Mouse (Mus musculus): ENCODE data around the gene 9530003J23Rik.
"Not testable (repeated sequence)": the region's sequence is repeated elsewhere in the genome, so short reads cannot be mapped to it uniquely, and the experiment has no call there.

The 9530003J23Rik gene

GRCm38 (mm10) chr10:117225094-117225493, 13.4 kb downstream of the 9530003J23Rik start:
- DNase-seq (ENCODE audit: low spot score), result no peak

DNA sequence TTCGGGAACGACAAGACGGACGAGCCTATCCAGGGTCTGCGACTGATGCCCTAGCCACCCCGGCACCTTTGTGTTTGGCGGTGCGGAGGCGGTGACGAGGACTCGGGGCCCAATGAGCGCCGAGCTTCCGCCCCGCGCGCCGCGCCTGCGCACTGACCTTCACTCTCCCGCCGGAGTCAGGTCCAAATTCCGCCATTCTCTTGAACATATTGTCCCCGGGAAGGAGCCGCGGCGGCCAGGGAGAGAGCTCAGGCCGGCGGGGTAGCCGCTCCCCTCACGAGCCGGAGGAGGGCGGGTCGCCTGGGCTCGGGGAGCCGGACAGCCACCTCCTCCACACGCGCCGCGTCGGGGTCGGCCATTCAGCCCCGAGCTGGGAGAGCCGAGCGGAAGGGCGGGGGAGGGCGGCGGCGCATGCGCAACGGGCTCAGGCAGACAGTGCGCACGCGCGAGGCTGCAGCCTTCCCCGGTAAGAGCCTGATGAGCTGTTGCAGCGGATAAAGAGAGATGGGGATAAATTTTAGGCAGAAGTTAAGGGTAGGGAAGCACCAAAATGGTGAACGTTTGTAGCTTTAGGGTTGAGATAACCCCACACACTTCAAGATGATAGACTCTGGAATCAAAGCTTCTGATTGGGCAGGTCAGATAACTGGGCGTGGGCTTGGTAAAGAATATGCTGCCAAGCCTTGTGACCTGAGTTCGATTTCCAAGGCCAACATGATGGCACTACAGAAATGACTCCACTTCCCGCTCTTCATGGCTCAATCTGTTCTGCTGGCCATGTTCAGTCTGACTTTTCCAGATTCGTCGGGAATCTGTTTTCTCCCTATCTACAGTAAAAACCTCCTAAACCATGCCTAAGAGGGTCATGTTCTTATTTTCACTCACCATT, 14.2 kb downstream of the 9530003J23Rik start, which contains the start of gene Yeats4:
TSS of gene Yeats4 (minus strand) at position 406 of the 889 bp plus-strand sequence.
- DNase-seq (ENCODE audit: low spot score), result peak; percentile 95

GRCm38 (mm10) chr10:117223758-117224101, 14.8 kb downstream of the 9530003J23Rik start:
- no peak for DNase-seq (ENCODE audit: low spot score)

DNA sequence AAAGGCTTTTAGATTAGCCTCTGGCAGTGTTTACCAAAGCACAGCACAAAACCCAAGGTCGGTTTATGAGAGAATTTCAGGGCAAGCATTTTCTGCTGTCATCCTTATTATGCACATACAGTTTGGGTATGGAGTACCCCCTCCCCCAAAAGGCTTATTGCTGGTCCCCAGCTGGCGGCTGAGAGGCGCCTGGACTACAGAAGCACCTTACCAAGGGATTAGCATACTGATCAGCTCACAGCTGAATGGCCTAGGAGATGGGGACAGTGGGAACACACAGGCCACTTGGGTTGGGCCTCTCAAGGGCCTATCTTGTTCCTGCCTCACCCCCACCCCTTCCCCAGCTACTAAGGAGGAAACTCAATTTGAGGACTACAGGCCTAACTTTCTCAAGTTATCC, 15.7 kb downstream of the 9530003J23Rik start:
- DNase-seq (ENCODE audit: low spot score), result no peak

DNA sequence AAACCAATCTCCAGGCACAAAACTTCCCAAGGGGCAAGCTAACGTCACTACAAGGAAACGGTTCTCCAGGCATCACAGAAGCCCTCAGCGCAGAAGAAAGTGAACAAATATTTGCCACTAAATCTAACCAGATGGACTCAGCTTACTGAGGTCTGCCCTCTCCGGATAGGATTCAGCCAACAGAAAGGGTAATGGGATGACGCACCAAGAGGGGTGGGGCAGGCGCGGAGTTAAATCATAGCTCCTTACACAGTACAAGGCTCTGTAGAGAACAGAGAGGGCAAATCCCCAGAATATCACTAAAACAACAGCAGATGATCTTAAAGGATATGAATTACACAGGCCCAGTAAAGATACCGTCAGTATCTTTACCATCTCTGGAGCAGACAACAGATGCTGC, 20.2 kb downstream of the 9530003J23Rik start:
- DNase-seq (ENCODE audit: low spot score), result no peak

GRCm38 (mm10) chr10:117217246-117217840, 21.2 kb downstream of the 9530003J23Rik start:
- DNase-seq (ENCODE audit: low spot score), result no peak

DNA sequence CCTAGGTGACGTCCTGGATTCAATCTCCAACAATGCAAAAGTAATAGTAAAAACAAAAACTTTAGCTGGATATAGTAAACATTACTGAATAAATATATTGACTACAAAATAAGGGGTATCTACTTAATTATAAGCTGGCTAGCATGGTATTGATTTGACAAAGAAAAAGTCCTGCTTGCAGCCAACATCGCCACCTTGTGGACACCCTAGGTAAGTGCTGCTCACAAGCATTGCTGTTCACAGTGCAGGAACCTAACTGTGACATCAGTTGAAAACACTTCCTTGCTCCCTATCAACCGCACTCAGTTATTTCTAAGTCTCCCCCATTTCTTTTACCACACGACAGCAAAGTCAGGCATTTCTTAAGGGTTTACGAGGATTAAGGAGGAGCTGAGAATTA, 21.7 kb downstream of the 9530003J23Rik start:
- no peak for DNase-seq (ENCODE audit: low spot score)

- no peak for DNase-seq (ENCODE audit: low spot score)
Observed at GRCm38 (mm10) chr10:117216132-117216495, 22.4 kb downstream of the 9530003J23Rik start.

DNA sequence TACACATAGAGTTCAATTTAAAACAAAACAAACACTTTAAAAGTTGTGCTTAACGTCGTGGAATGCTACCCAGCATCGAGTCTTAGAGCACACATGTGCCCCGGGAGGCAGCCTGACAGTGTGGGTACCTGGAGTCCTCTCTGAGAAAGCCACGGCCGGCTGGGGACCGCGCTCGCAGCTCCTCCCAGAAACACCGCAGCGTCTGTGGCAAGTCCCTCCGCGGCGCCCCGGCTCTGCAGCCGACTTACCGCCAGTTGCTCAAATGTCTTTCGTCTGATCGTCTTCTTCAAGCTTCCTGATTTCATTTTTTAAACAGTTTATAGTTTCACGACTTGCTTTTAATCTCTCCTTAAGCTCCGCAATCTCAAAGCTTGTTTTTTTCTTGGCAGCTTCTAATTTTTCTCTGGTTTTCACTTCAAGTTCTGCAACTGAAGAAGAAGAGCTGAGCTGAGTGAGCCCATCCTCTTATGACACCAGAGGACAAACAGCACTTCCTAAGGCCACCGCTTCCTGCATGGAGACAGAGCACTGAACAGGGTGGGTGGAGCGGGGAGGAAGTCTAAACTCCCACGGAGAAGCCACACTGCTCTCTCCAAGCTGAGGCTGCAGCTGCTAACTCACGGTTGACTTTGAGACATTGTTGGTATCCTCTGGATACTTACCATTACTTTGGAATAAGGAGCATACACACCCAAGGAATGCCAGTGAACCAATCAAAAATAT, 22.9 kb downstream of the 9530003J23Rik start:
- DNase-seq (ENCODE audit: low spot score), result no peak

DNA sequence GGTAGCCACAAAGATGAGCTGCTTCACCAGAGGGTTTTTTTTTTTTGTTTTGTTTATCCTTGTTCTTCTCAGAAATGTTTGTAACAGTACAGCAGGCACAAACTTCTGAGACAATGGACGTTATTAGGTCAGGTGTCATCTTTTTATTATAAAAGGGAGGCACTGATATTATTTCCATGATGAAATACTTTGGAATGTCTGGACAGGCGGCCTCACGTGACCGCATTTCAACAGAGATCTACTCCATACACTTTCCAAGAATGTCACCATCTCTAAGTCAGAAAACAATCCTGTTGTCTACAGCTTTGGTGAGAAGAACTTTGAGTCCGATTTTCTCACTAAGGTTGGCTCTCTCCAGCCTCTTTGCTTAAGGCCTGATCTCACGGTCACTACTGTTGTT, 27.5 kb downstream of the 9530003J23Rik start:
- no peak for DNase-seq (ENCODE audit: low spot score)

GRCm38 (mm10) chr10:117209469-117209938, 29.0 kb downstream of the 9530003J23Rik start:
- no peak for DNase-seq (ENCODE audit: low spot score)

DNA sequence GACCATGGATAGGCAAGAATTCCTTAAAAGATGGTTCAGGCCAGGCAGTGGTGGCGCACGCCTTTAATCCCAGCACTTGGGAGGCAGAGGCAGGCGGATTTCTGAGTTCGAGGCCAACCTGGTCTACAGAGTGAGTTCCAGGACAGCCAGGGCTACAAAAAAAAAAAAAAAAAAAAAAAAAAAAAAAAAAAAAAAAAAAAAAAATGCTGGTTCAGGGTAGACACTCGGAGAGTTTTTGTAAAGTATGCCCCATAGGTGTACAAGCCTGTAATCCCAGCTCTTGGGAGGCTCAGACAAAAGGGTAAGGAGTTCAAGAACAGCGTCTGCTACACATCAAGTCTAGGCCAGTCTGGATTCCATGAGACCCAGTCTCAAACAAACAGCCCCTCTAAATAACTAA, 29.7 kb downstream of the 9530003J23Rik start:
- not testable (repeated sequence) for DNase-seq (ENCODE audit: low spot score)

- DNase-seq (ENCODE audit: low spot score), result no peak
Observed at GRCm38 (mm10) chr10:117208221-117208620, 30.3 kb downstream of the 9530003J23Rik start.

DNA sequence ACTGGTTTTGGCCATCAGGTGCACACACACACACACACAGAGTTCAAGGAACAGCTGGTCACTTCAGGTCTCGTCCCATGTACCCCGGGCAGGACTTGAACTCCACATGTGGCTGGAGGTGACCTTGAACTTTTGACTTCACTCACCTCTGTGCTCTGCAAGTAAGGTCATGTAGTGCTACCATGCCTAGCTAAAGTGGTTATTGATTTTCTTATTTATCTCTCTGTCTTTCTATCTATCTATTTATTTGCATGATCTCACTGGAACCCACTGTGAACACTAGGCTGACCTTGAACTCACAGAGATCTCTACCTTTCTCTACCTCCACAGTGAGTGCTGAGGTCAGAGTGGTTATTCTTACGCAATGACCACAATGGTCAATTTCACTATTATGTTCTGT, 32.4 kb downstream of the 9530003J23Rik start:
- no peak for DNase-seq (ENCODE audit: low spot score)

DNA sequence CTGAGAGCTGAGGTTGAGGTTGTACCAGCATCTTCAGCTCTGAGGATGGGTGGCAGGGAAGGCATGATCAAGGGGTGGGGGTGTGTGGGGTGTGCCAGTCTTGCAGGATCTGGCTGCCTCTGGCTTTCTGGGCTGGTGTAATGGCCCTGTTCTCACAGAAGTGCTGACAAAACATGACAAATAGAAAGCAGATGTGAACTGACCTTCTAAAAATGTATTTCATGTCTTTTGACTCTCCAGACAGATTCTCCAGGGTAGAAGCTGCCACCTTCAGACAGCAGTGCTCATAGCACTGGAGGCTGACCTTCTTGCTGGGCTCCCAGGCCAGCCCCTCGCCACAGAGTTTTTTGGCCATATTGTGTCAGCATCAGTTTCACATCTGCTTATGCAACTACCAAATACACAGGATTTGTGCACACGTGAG, 34.9 kb downstream of the 9530003J23Rik start:
- no peak for DNase-seq (ENCODE audit: low spot score)

DNA sequence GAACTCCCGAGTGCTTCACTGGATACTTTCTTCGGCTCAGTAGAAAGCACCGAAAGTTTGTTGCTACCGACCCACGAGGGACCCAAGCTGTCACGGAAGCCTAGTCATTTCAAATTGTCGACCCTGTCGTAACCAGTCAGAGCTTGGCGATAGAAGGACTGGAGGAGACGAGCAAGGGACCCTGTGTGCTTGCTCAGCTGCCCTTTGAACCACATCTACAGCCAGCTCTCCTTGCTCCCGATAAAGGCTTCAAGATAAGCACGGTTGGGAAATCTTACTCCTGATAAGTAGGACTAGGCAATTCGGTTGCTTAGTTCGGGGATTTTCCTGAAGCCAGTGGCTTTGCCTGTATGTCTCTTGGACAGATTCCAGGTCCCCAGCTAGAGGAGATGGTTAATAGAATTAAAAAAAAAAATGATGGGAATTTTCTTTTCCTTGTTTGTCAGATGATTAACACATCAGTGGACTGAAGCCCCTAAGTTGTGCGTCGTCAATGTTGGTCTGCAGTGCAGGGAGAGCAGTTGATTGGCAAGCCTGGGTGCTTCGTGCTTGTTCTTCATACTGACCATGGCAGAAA, 35.4 kb downstream of the 9530003J23Rik start:
- DNase-seq (ENCODE audit: low spot score), result no peak

DNA sequence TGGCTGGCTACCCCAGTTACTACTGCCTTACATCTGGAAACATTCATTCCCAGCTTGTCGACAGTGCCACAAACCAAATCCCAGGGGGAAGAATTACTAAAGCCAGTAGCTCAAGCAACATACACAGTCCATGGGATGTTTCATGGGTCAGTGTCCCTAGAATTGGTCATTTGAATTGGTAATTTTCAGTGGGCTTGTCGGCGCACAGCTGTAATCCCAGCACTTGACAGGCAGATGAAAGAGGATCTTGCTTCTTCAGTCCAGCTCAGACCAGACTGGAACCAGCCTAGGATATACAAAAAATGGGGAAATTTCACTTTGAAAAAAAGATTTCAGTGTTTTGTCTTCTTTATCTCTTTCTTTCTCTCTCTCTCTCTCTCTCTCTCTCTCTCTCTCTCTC, 38.8 kb downstream of the 9530003J23Rik start:
- no peak for DNase-seq (ENCODE audit: low spot score)

GRCm38 (mm10) chr10:117196696-117197095, 41.8 kb downstream of the 9530003J23Rik start:
- no peak for DNase-seq (ENCODE audit: low spot score)

DNA sequence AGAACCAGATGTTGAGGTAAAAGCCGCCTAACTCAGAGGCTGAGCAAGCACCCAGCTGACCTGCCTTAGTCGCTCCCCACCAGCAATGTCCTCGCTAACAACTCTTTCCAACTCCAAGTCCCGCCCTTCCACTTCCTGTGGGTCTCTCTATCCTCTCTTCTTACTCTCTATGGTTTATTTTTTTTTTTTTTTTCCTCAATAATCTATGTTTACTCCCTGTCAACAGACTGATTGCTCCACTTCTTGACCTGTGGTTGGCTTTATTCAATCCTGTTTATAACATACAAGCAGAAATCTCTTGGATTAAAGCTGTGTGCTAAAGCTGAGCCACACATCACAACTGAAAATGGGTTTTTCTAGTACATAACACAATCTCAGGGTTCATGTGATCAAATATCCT, 42.8 kb downstream of the 9530003J23Rik start:
- DNase-seq (ENCODE audit: low spot score), result no peak

- DNase-seq (ENCODE audit: low spot score), result no peak
Observed at GRCm38 (mm10) chr10:117195005-117195404, 43.5 kb downstream of the 9530003J23Rik start.

GRCm38 (mm10) chr10:117193364-117193763, 45.1 kb downstream of the 9530003J23Rik start:
- no peak for DNase-seq (ENCODE audit: low spot score)

- DNase-seq (ENCODE audit: low spot score), result no peak
Observed at GRCm38 (mm10) chr10:117185399-117186089, 53.0 kb downstream of the 9530003J23Rik start.

All from left cerebral cortex, adult 11 months (tissue).